Mouse (Mus musculus) lung, postnatal 14 days (tissue): ENCODE measurements at regions not wholly inside any gene's neighbourhood (a gene's known extent, or its start where the extent isn't known, plus 50 kb on each side); places are given as distances from the start of the nearest gene placed in this dataset.
A peak's percentile ranks its signal among the peaks of the same experiment; 100 is the strongest.

Experiments used
- DNase-seq: peaks from one replicate; pipeline ENCODE4 v3.0.0; 2021

DNA sequence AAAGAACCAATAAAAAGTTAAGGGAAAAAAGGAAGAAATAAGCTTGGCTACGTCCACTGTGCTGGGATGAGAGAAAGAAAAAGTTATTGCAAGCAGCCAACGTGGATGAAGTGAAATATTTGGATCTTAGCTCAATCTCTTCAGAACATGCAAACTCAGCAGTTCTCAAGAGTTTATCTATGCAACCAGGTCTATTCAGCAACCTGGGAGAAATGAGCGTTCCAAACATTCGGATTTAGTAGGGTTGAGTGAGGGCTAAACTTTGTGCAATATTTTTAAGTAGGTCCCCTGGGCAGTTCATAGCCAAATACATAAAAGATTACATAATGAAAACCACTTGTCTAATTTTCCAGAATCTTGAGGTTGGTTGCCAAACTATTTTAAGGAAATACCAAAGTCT is 129.0 kb upstream of the Tmem164 start:
- DNase-seq: no peak

GRCm38 (mm10) chrX:142554161-142554560 is 127.0 kb upstream of the Tmem164 start:
- DNase-seq: peak; percentile 35

DNA sequence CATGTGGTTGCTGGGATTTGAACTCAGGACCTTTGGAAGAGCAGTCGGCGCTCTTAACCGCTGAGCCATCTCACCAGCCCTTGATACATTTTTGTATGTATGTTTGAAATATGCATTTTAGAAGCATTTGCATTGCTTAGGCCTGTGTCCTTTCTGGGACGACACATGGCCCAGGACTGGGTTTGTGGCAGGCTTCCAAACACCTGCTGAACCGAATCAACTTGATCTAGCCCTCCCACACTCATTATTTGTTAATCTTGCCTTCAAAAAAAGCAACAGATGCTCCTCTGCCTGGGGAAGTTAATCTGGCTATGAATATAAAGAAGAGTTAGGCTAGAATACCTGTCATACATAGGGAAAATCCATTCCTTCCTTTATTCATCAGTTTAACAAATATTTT is 123.7 kb upstream of the Tmem164 start:
- no peak for DNase-seq

DNA sequence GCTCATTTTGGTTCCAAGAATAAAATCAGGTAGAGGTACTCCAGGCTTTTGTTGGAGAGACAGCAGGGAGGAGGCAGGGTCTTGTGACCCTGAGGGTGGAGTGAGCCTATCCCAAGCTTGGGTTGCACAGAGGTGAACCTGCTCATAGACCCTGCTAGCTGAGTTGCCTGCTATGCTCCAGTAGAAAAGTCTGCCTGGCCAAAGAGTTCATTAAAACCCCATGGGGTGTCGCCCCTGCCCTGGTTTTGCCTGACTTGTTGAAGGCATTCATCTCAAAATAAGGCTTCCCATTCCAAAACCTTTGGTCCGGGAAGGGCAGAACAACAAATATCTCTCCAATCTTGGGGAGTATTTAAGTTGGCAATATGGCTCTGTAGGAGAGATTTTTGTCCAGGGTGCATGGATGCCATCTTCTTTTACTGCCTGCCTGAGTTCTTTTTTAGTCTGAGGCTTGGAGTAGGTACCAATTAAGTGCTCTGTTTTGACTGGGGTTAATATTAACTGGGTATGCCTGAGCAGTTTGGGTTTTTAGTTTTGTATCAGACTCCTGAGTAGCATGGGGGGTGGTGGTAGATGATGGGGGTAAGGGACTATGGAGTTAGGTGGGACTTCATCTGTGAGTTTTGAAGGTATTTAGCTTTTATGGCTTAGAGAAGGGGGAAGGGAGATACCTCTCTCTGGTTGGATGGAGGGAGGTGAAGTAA is 120.8 kb upstream of the Tmem164 start:
- DNase-seq: peak; percentile 7

GRCm38 (mm10) chrX:142561788-142562187 is 119.4 kb upstream of the Tmem164 start:
- DNase-seq: no peak

DNA sequence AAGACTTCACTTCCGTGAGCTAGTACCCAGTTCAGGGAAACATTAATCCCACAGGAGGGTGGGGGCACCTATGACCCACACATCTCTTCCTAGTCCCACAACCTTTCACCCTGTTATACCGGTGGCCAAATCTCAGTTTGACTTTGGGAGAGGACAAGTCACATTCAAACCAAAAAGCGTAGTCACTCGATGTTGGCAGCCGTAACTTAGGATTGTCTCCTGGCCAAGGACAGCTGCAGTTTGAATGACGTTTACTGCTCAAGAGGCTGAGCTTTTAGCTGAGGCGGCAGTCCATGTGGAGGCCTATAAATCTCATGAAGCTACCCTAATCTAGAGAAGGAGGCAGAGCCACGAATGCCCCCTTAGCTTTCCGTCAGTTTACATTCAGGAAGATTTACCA is 117.0 kb upstream of the Tmem164 start:
- DNase-seq: peak; percentile 1

- DNase-seq: no peak
Observed at GRCm38 (mm10) chrX:142571772-142572171, 109.4 kb upstream of the Tmem164 start.

DNA sequence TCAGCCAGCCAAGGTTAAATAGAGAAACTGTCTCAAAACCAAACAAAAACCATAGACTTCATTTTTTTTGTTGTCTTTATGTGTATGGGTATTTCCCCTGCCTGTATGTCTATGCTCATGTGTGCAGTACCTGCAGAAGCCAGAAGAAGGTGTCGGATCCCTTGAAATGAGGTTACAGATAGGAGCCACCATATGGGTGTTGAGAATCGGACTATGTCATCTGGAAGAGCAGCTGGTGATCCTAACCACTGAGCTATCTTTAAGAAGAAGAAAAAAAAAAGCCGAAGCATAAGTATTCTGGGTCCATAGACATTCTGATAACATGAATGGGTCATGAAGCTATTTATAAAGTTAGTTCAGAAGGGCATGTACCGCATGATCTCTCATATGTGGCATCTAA is 107.2 kb upstream of the Tmem164 start:
- no peak for DNase-seq

GRCm38 (mm10) chrX:142574945-142575710 is 106.1 kb upstream of the Tmem164 start:
- no peak for DNase-seq

GRCm38 (mm10) chrX:142576127-142576526 is 105.1 kb upstream of the Tmem164 start:
- no peak for DNase-seq

DNA sequence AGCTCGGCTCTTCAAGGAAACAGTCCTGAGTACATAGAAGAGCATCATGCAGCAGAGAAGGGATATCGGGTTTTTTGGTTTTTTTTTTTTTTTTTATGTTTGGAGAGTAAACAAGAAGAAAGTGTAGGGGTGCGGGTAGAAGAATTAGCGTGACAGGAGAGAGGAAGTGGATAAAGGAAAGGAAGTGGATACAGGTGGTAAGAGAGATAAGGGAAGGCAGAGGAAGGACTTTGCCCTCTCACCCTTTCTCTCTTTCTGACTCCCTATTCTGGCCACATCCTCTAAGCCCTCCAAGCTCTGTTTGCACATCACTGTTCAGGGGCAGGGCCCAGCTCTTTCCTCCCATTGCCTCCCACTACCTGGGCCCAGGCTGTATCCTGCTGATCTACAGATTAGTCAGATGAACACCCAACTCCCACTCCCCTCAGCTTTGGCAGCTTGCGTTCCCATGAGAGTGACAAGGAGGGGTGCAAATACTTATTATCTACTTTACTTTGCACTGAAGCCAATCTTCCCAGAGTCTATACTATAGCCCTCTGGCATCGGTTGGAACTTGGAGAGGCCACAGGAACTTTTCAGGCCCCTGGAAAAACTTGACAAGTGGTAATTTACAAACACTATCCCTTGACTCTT is 103.6 kb upstream of the Tmem164 start:
- DNase-seq: no peak

DNA sequence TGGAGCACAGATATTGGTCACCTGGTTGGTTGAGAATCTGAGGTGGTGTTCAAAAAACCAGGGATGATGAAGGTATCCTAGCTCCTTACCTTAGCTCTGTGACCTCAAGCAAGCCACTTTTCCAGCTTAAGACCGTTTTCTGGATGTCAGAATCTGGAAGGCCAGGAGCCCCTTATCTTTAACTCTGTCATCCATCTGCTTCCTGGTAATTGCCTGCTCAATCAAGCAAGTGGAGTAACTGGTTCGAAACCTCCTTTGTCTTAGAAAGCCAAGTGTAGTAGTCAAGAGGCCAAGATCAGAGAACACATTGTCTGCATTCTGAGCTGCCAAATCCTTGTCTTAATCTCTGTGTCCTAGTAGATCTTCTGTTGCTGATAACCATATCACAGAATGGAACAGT is 95.9 kb upstream of the Tmem164 start:
- DNase-seq: no peak

DNA sequence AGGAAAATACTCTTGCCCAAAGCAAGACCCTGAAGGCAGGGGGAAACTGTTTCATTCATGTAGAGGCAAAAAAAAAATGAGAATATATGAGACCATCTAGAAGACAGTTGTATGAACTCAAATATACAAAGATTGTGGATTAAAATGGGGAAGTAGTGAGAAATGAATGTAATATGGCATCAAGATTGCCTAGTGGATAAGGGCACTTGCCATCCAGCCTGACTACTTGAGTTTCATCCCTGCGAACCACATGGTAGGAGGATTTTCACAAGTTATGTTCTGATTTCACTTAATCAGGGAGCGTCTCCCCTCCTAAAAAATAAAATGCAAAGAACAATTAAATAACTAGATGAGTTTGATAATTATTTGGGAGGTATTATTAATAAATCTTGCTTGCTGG is 81.8 kb upstream of the Tmem164 start:
- DNase-seq: no peak

GRCm38 (mm10) chrX:142600782-142601181 is 80.4 kb upstream of the Tmem164 start:
- no peak for DNase-seq

GRCm38 (mm10) chrX:142605088-142605487 is 76.1 kb upstream of the Tmem164 start:
- no peak for DNase-seq

- DNase-seq: no peak
Observed at GRCm38 (mm10) chrX:142606595-142607205, 74.5 kb upstream of the Tmem164 start.

- DNase-seq: no peak
Observed at GRCm38 (mm10) chrX:142616189-142616872, 64.9 kb upstream of the Tmem164 start.

GRCm38 (mm10) chrX:142618389-142618788 is 62.8 kb upstream of the Tmem164 start:
- DNase-seq: no peak

DNA sequence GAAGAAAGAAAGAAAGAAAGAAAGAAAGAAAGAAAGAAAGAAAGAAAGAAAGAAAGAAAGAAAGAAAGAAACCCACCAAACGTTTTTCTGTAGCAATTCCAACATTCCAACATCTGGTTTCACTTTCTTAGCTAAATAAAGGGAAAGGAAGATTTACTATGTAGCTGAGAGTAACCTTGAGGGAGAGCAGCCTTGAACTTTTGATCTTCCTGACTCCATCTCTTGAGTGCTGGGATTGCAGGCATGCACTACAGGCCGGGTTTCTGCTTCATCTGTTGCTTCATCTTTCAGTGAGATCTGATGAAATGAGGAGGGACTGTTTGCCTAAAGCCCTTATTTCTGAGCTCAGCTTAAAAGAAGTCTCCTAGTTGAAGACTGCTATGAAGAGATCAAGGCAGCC is 57.8 kb upstream of the Tmem164 start:
- no peak for DNase-seq

DNA sequence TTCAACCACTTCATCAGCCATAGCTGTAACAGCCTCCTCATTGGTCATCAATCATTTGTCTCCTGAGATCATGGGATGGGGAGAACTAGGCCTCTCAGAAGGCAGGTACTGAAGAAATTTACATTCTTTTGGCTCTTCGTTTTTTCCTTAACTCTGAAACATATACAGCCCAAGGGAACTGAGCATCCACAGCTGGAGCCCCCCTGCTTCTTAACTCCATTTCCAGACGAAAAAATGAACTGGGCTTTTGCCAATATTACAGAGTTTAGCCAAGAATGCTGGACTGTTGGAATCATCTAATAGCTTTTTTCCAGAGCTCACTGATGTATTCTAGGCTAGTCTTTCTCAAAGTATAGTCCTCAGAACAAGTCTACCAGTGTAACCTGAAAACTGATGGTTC is 57.3 kb upstream of the Tmem164 start:
- DNase-seq: no peak
